ENCODE assay signal across 13 mouse cellular contexts in the genomic region with DNA sequence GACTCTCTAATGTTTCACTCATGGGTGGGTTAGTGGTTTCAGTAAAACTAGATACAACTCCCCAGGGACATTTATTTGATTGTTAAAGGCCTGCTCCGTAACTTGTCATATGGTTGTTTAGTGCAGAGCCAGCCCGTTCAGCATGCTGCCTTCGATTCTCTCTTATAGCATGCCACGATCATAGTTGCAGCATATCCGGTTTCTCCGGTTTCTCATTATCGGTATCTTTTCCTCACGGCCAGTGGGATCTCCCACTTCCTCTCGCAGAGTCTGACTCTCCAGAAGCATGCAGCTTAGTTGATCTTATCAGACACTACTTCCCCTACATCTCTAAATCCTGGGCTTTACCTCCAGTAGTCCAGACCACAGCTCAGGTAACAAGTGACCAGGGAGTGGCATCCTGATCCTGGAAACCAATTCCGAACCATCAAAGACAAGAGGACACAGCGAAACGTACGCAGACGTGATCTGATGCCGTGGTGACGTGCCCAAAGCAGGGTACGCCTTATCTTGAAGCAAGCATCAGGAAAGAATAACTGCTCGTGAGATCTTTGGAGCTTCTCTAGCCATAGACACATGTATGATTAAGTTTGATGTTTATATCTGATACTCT.
DNase-seq lines count a peak whose midpoint lies in the region; ATAC-seq lines count a peak whose summit lies in the region.
"Had no signal": no experiment of that assay in that cellular context is flagged by ENCODE, and none has a peak within 500 bp of the region (broad histone marks: within the 10 kb centered on the region; RNA-seq: fewer than 3 reads in every experiment).

No protein-coding gene starts in this region.

- no peak overlapping the region for H3K4me2 ChIP-seq in kidney, embryonic 15.5 days
- H3K4me2 ChIP-seq in embryonic facial prominence, embryonic 14.5 days (ENCODE audit: low read depth, low read length): peak overlapping the region; percentile 18; the same call in 1 of the 2 replicates
- H3K4me2 ChIP-seq in hindbrain, embryonic 11.5 days (replicated peaks; ENCODE audit: low read depth, low read length): no peak overlapping the region

- H3K36me3 ChIP-seq in kidney, embryonic 15.5 days: no peaks in the 10 kb centered on the region
- no peaks in the 10 kb centered on the region for H3K36me3 ChIP-seq in embryonic facial prominence, embryonic 14.5 days (ENCODE audit: control insufficient read depth, insufficient read depth, low read length)
- no peaks in the 10 kb centered on the region for H3K36me3 ChIP-seq in hindbrain, embryonic 11.5 days (ENCODE audit: control insufficient read depth, insufficient read depth, low read length)
- H3K36me3 ChIP-seq: forebrain, embryonic 10.5 days; G1E had no signal

- 0 out of 2 replicates have a peak overlapping the region, but pooled peaks have one; percentile 13 for H3K27ac ChIP-seq in kidney, embryonic 15.5 days
- H3K27ac ChIP-seq in embryonic facial prominence, embryonic 14.5 days (replicated peaks; ENCODE audit: low read depth, low read length): no peak overlapping the region
- no peak overlapping the region for H3K27ac ChIP-seq in hindbrain, embryonic 11.5 days (ENCODE audit: low read depth, low read length)
- H3K27ac ChIP-seq: forebrain, embryonic 10.5 days had no signal

- no peaks in the 10 kb centered on the region for H3K27me3 ChIP-seq in kidney, embryonic 15.5 days
- H3K27me3 ChIP-seq in embryonic facial prominence, embryonic 14.5 days (replicated peaks; ENCODE audit: control insufficient read depth, insufficient read depth, low read length): no peaks in the 10 kb centered on the region
- no peaks in the 10 kb centered on the region for H3K27me3 ChIP-seq in hindbrain, embryonic 11.5 days (ENCODE audit: control insufficient read depth, insufficient read depth, low read length)

- H3K4me3 ChIP-seq in kidney, embryonic 15.5 days (replicated peaks): no peak overlapping the region
- no peak overlapping the region for H3K4me3 ChIP-seq in embryonic facial prominence, embryonic 14.5 days (ENCODE audit: low read depth, low read length)
- H3K4me3 ChIP-seq in hindbrain, embryonic 11.5 days (ENCODE audit: low read depth, low read length): no peak overlapping the region
- H3K4me3 ChIP-seq: forebrain, embryonic 10.5 days had no signal

- peaks cover 37% of the 10 kb centered on the region for H3K4me1 ChIP-seq in kidney, embryonic 15.5 days
- peaks cover 18% of the 10 kb centered on the region for H3K4me1 ChIP-seq in embryonic facial prominence, embryonic 14.5 days (ENCODE audit: control insufficient read depth, insufficient read depth, low read length)
- no peaks in the 10 kb centered on the region for H3K4me1 ChIP-seq in hindbrain, embryonic 11.5 days (replicated peaks; ENCODE audit: control insufficient read depth, insufficient read depth, low read length)

- no peak for ATAC-seq in kidney, embryonic 15.5 days (replicated peaks; ENCODE audit: low FRiP score)
- ATAC-seq in embryonic facial prominence, embryonic 14.5 days (ENCODE audit: low read depth): peak; percentile 17; the same call in 1 of the 2 replicates
- no peak for ATAC-seq in hindbrain, embryonic 11.5 days (ENCODE audit: low FRiP score)

- WGBS in kidney, embryonic 15.5 days: 66% methylated on average over 18 of the region's 18 CpGs
- WGBS in embryonic facial prominence, embryonic 14.5 days: 57% methylated on average over 18 of the region's 18 CpGs
- 83% methylated on average over 18 of the region's 18 CpGs for WGBS in hindbrain, embryonic 11.5 days

- no peak for DNase-seq in kidney, adult 8-10 months
- peak; percentile 20 for DNase-seq in MEL-GATA-1-ER (ENCODE audit: extremely low read depth, low read depth)
- peak; percentile 50 for DNase-seq in embryonic facial prominence, embryonic 14.5 days (ENCODE audit: low spot score)
- DNase-seq in lung, postnatal 36 days: peak; percentile 28
- no peak for DNase-seq in adrenal gland, postnatal 25 days
- no peak for DNase-seq in hindbrain, embryonic 11.5 days (ENCODE audit: low spot score)
- no peak for DNase-seq in left cerebral cortex, adult 11 months (ENCODE audit: low spot score)
- DNase-seq: adrenal gland, postnatal 10 days; cerebellum, postnatal 14 days; right cerebral cortex, postnatal 4 days had no signal

- no peak overlapping the region for H3K9ac ChIP-seq in kidney, embryonic 15.5 days
- no peak overlapping the region for H3K9ac ChIP-seq in embryonic facial prominence, embryonic 14.5 days (ENCODE audit: low read depth, low read length)
- H3K9ac ChIP-seq in hindbrain, embryonic 11.5 days (ENCODE audit: low read depth, low read length): no peak overlapping the region

- no peaks in the 10 kb centered on the region for H3K9me3 ChIP-seq in kidney, embryonic 15.5 days (replicated peaks)
- no peaks in the 10 kb centered on the region for H3K9me3 ChIP-seq in embryonic facial prominence, embryonic 14.5 days (ENCODE audit: control insufficient read depth, low read length)
- no peaks in the 10 kb centered on the region for H3K9me3 ChIP-seq in hindbrain, embryonic 11.5 days (ENCODE audit: control insufficient read depth, low read length)
- H3K9me3 ChIP-seq: forebrain, embryonic 10.5 days; G1E had no signal

Comparison
In these comparisons a context has a peak if more than half of its experiments do, and no peak if none do; other contexts are left out.
1. DNase-seq: peak in MEL-GATA-1-ER (single experiment), embryonic facial prominence, embryonic 14.5 days (single experiment) and lung, postnatal 36 days (single experiment); none in kidney, adult 8-10 months (0 of 2), adrenal gland, postnatal 25 days (single experiment), hindbrain, embryonic 11.5 days (single experiment) and left cerebral cortex, adult 11 months (single experiment).